Mouse (Mus musculus): ENCODE data around the gene Gm906.
"Not testable (repeated sequence)": the region's sequence is repeated elsewhere in the genome, so short reads cannot be mapped to it uniquely, and the experiment has no call there.

Gm906 gene

GRCm38 (mm10) chr13:50250208-50250607 lies at the start of gene Gm906:
Gm906 (minus strand) TSS chr13:50250308.
- not testable (repeated sequence) for DNase-seq (ENCODE audit: low spot score in 2 of 2)

- DNase-seq (ENCODE audit: low spot score in 2 of 2), result not testable (repeated sequence)
Measured at GRCm38 (mm10) chr13:50283308-50283707, 33.2 kb upstream of the Gm906 start.

GRCm38 (mm10) chr13:50236487-50236886 lies 13.6 kb downstream of the Gm906 start:
- no peak for DNase-seq (ENCODE audit: low spot score in 2 of 2)

GRCm38 (mm10) chr13:50211842-50212241 lies 38.3 kb downstream of the Gm906 start:
- not testable (repeated sequence) for DNase-seq (ENCODE audit: low spot score in 2 of 2)

GRCm38 (mm10) chr13:50210191-50210590 lies 39.9 kb downstream of the Gm906 start:
- not testable (repeated sequence) for DNase-seq (ENCODE audit: low spot score in 2 of 2)

- not testable (repeated sequence) for DNase-seq (ENCODE audit: low spot score in 2 of 2)
Measured at GRCm38 (mm10) chr13:50209651-50210050, 40.5 kb downstream of the Gm906 start.

- DNase-seq (ENCODE audit: low spot score in 2 of 2), result no peak
Measured at GRCm38 (mm10) chr13:50207966-50208365, 42.1 kb downstream of the Gm906 start.

- not testable (repeated sequence) for DNase-seq (ENCODE audit: low spot score in 2 of 2)
Measured at GRCm38 (mm10) chr13:50196831-50197230, 53.3 kb downstream of the Gm906 start.
